Mouse (Mus musculus): ENCODE data around the gene Tbc1d21.

Tbc1d21 gene

GRCm38 (mm10) chr9:58370355-58370754 is at the start of gene Tbc1d21:
Gene Tbc1d21 (minus strand): TSS chr9:58370455.
- DNase-seq: no peak

GRCm38 (mm10) chr9:58411556-58411955 is 41.3 kb upstream of the Tbc1d21 start:
- no peak for DNase-seq

GRCm38 (mm10) chr9:58410057-58410735 is 39.9 kb upstream of the Tbc1d21 start:
- DNase-seq: peak; percentile 91 to 94

GRCm38 (mm10) chr9:58409247-58409646 is 39.0 kb upstream of the Tbc1d21 start:
- DNase-seq: peak in 1 of 2 experiments; percentile 40

- DNase-seq: no peak
Observed at GRCm38 (mm10) chr9:58404412-58404811, 34.2 kb upstream of the Tbc1d21 start.

- peak; percentile 58 to 81 for DNase-seq
Observed at GRCm38 (mm10) chr9:58401371-58402082, 31.3 kb upstream of the Tbc1d21 start.

- DNase-seq: no peak
Observed at GRCm38 (mm10) chr9:58399609-58400008, 29.4 kb upstream of the Tbc1d21 start.

GRCm38 (mm10) chr9:58394605-58395004 is 24.4 kb upstream of the Tbc1d21 start:
- DNase-seq: peak; percentile 45 to 48

GRCm38 (mm10) chr9:58393875-58394274 is 23.6 kb upstream of the Tbc1d21 start:
- peak; percentile 82 to 87 for DNase-seq

GRCm38 (mm10) chr9:58388381-58388780 is 18.1 kb upstream of the Tbc1d21 start:
- no peak for DNase-seq

GRCm38 (mm10) chr9:58378878-58379277 is 8.6 kb upstream of the Tbc1d21 start:
- no peak for DNase-seq

- DNase-seq: peak; percentile 52 to 67
Observed at GRCm38 (mm10) chr9:58373912-58374431, 3.7 kb upstream of the Tbc1d21 start.

GRCm38 (mm10) chr9:58371914-58372313 is 1.7 kb upstream of the Tbc1d21 start:
- no peak for DNase-seq

GRCm38 (mm10) chr9:58369644-58370043 is 611 bp downstream of the Tbc1d21 start:
- peak in 1 of 2 experiments; percentile 63 for DNase-seq

- DNase-seq: no peak
Observed at GRCm38 (mm10) chr9:58364325-58364724, 5.9 kb downstream of the Tbc1d21 start.

GRCm38 (mm10) chr9:58361956-58362355 is 8.3 kb downstream of the Tbc1d21 start:
- DNase-seq: no peak

- no peak for DNase-seq
Observed at GRCm38 (mm10) chr9:58361373-58361772, 8.9 kb downstream of the Tbc1d21 start.

- DNase-seq: no peak
Observed at GRCm38 (mm10) chr9:58355262-58356050, 14.8 kb downstream of the Tbc1d21 start.

- DNase-seq: no peak
Observed at GRCm38 (mm10) chr9:58354701-58355100, 15.6 kb downstream of the Tbc1d21 start.

GRCm38 (mm10) chr9:58353224-58353623 is 17.0 kb downstream of the Tbc1d21 start:
- no peak for DNase-seq

- no peak for DNase-seq
Observed at GRCm38 (mm10) chr9:58347795-58348194, 22.5 kb downstream of the Tbc1d21 start.

- DNase-seq: no peak
Observed at GRCm38 (mm10) chr9:58346498-58346897, 23.8 kb downstream of the Tbc1d21 start.

- no peak for DNase-seq
Observed at GRCm38 (mm10) chr9:58345963-58346362, 24.3 kb downstream of the Tbc1d21 start.
